Mouse (Mus musculus) olfactory bulb, adult 2 months (tissue): ENCODE data around the gene Havcr2.

ENCODE experiments used
- CTCF ChIP-seq: fragments of 200-500 bp; IDR thresholded peaks from 2 replicates; pipeline ENCODE4 v1.5.1; 2012; ENCODE audit warnings: low read depth, mild to moderate bottlenecking, low read length, moderate library complexity; ENCODE audit not compliant: insufficient read depth
- POLR2A ChIP-seq: fragments of 200-500 bp; IDR thresholded peaks from 2 replicates; pipeline ENCODE4 v1.6.1; 2012; ENCODE audit warnings: mild to moderate bottlenecking, low read depth, low read length, moderate library complexity; ENCODE audit not compliant: insufficient read depth

GRCm38 (mm10) chr11:46488650-46489049 lies 33.9 kb downstream of the Havcr2 start:
- TF ChIP-seq CTCF (no peak), POLR2A (no peak)
